10 mouse cellular contexts compared by ENCODE assay signal in genomic region chr2:157513737-157514208, GRCm38 (mm10). TPM values are rescaled to one million over a fixed set of nuclear protein-coding genes. Genes with fewer than 3 reads are reported as not detected.
DNase-seq lines count a peak whose midpoint lies in the region; ATAC-seq and TF ChIP-seq lines count a peak whose summit lies in the region.
"Had no signal": no experiment of that assay in that cellular context is flagged by ENCODE, and none has a peak within 500 bp of the region (broad histone marks: within the 10 kb centered on the region; RNA-seq: fewer than 3 reads in every experiment).

No protein-coding gene starts in this region.

- 26% methylated on average over 9 of the region's 9 CpGs for WGBS in embryonic facial prominence, embryonic 15.5 days
- 22% methylated on average over 9 of the region's 9 CpGs for WGBS in liver, embryonic 14.5 days (ENCODE audit: insufficient replicate concordance)

- H3K4me2 ChIP-seq in embryonic facial prominence, embryonic 15.5 days (replicated peaks), result no peak overlapping the region
- no peak overlapping the region for H3K4me2 ChIP-seq in liver, embryonic 14.5 days (ENCODE audit: low read depth)

- no peak for TF ChIP-seq EP300 in liver, embryonic 14.5 days (IDR thresholded peaks at IDR 0.05; ENCODE audit: low read depth)

- no peak overlapping the region for H3K9ac ChIP-seq in embryonic facial prominence, embryonic 15.5 days
- H3K9ac ChIP-seq in liver, embryonic 14.5 days (replicated peaks), result no peak overlapping the region

- ATAC-seq in embryonic facial prominence, embryonic 15.5 days (ENCODE audit: insufficient number of reproducible peaks, low FRiP score, low TSS enrichment, low read depth), result 0 out of 2 replicates have a peak, but pooled peaks have one; percentile 26
- peak; percentile 45; the same call in 1 of the 2 replicates for ATAC-seq in liver, embryonic 14.5 days (ENCODE audit: insufficient read depth)

- H3K36me3 ChIP-seq in C2C12 (ENCODE audit: control insufficient read depth, insufficient read depth), result no peaks in the 10 kb centered on the region
- no peaks in the 10 kb centered on the region for H3K36me3 ChIP-seq in embryonic facial prominence, embryonic 15.5 days
- H3K36me3 ChIP-seq in liver, embryonic 14.5 days (replicated peaks; ENCODE audit: control insufficient read depth, insufficient read depth, low read depth), result no peaks in the 10 kb centered on the region

- no peak for TF ChIP-seq CTCF in C2C12 (IDR thresholded peaks at IDR 0.05; ENCODE audit: control insufficient read depth, insufficient read depth, insufficient read length)
- no peak for TF ChIP-seq CTCF in liver, embryonic 14.5 days (IDR thresholded peaks at IDR 0.05; ENCODE audit: low read depth)

- DNase-seq in adrenal gland, postnatal 36 days, result peak; percentile 35 to 45
- no peak for DNase-seq in adrenal gland, adult 8-10 months
- DNase-seq in liver, embryonic 14.5 days (ENCODE audit: low read depth in 3 of 3, low spot score in 3 of 3), result peak in 2 of 3 experiments; percentile 14 to 15
- no peak for DNase-seq in T-cell, adult 2 months (ENCODE audit: low spot score)
- DNase-seq in Muller cell, postnatal 12 days (ENCODE audit: inconsistent ontology term), result no peak
- no peak for DNase-seq in cerebellum, postnatal 14 days
- DNase-seq: kidney, postnatal 4 days had no signal

- 0 out of 2 replicates have a peak overlapping the region, but pooled peaks have one; percentile 28 for H3K27ac ChIP-seq in embryonic facial prominence, embryonic 15.5 days (replicated peaks)
- no peak overlapping the region for H3K27ac ChIP-seq in liver, embryonic 14.5 days

- H3K79me3 ChIP-seq in C2C12 (ENCODE audit: low read depth), result no peaks in the 10 kb centered on the region

- H3K9me3 ChIP-seq in embryonic facial prominence, embryonic 15.5 days (replicated peaks), result no peaks in the 10 kb centered on the region
- H3K9me3 ChIP-seq in liver, embryonic 14.5 days (ENCODE audit: control insufficient read depth, low read length), result no peaks in the 10 kb centered on the region
- H3K9me3 ChIP-seq: megakaryocyte, embryonic 14.5 days had no signal

- no peaks in the 10 kb centered on the region for H3K79me2 ChIP-seq in C2C12 (ENCODE audit: control insufficient read depth, insufficient read depth)

- H3K27me3 ChIP-seq in C2C12 (ENCODE audit: control insufficient read depth, insufficient read depth, insufficient read length), result peaks cover 89% of the 10 kb centered on the region
- no peaks in the 10 kb centered on the region for H3K27me3 ChIP-seq in embryonic facial prominence, embryonic 15.5 days
- H3K27me3 ChIP-seq in liver, embryonic 14.5 days (ENCODE audit: control insufficient read depth, insufficient read depth, low read length), result no peaks in the 10 kb centered on the region

- peaks cover 10% of the 10 kb centered on the region for H3K4me1 ChIP-seq in embryonic facial prominence, embryonic 15.5 days
- peaks cover 0 to 7% of the 10 kb centered on the region in 2 experiments; a peak in 2 of 4 replicates for H3K4me1 ChIP-seq in liver, embryonic 14.5 days (replicated peaks; ENCODE audit: control insufficient read depth in 2 of 2, insufficient read depth in 2 of 2, low read length in 1 of 2)

- no peak overlapping the region for H3ac ChIP-seq in C2C12 (ENCODE audit: control insufficient read depth, insufficient read length, low read depth)

- no peak overlapping the region for H3K4me3 ChIP-seq in C2C12 (ENCODE audit: insufficient read depth, poor library complexity, severe bottlenecking)
- H3K4me3 ChIP-seq in embryonic facial prominence, embryonic 15.5 days (replicated peaks), result no peak overlapping the region
- no peak overlapping the region for H3K4me3 ChIP-seq in liver, embryonic 14.5 days (ENCODE audit: insufficient read depth in 1 of 2, low read depth in 2 of 2, low read length in 2 of 2)
- H3K4me3 ChIP-seq: megakaryocyte, embryonic 14.5 days had no signal

TF ChIP-seq in C2C12, 6 proteins besides CTCF, POLR2A, EP300 and RAD21:
- TF ChIP-seq CEBPB (IDR thresholded peaks at IDR 0.05; ENCODE audit: low read depth) (no peak), MYOD1 (IDR thresholded peaks at IDR 0.05; ENCODE audit: control insufficient read depth, insufficient read length, low read depth) (peak; percentile 32)
TF ChIP-seq in C2C12: peak in this region for 1.

RNA-seq across cellular contexts. Expression of gene Nnat, which starts 46.1 kb away (rescaled TPM):
- 10 to 100 TPM; 50.0 to 97.9 TPM for total RNA-seq in adrenal gland, postnatal 36 days (2021)
- 100 to 1,000 TPM in 2 of 4 experiments, 10 to 100 TPM in 2; 42.5 to 190 (median 123) TPM for total RNA-seq in adrenal gland, adult 8-10 months (2022)
- polyA plus RNA-seq in C2C12 (2012; fragmentation: generic; extraction: Trizol), result 1.3 TPM
- polyA plus RNA-seq in embryonic facial prominence, embryonic 15.5 days (2015; fragmentation: Nextera tagmentation; extraction: Ambion mirVana), result 322 and 340 TPM in 2 replicates
- 12.8 and 21.0 TPM in 2 replicates for polyA plus RNA-seq in liver, embryonic 14.5 days (2012; rRNA removed)
- 10.5 and 11.6 TPM in 2 replicates for polyA plus RNA-seq in liver, embryonic 14.5 days (2014; fragmentation: Nextera tagmentation; extraction: Ambion mirVana)

RNA-seq across cellular contexts. Expression of gene Blcap, which starts 57.3 kb away (rescaled TPM):
- 10 to 100 TPM; 72.6 to 77.9 TPM for total RNA-seq in adrenal gland, postnatal 36 days (2021)
- total RNA-seq in adrenal gland, adult 8-10 months (2022), result 10 to 100 TPM; 81.0 to 96.7 (median 91.6) TPM
- 25.2 TPM for polyA plus RNA-seq in C2C12 (2012; fragmentation: generic; extraction: Trizol)
- polyA plus RNA-seq in embryonic facial prominence, embryonic 15.5 days (2015; fragmentation: Nextera tagmentation; extraction: Ambion mirVana), result 54.2 and 57.1 TPM in 2 replicates
- polyA plus RNA-seq in liver, embryonic 14.5 days (2012; rRNA removed), result 5.7 and 7.1 TPM in 2 replicates
- polyA plus RNA-seq in liver, embryonic 14.5 days (2014; fragmentation: Nextera tagmentation; extraction: Ambion mirVana), result 7.1 and 8.0 TPM in 2 replicates

Comparison
In these comparisons a context has a peak if more than half of its experiments do, and no peak if none do; other contexts are left out.
1. DNase-seq: peak in adrenal gland, postnatal 36 days (2 of 2) and liver, embryonic 14.5 days (2 of 3); none in adrenal gland, adult 8-10 months (single experiment), T-cell, adult 2 months (single experiment), Muller cell, postnatal 12 days (single experiment) and cerebellum, postnatal 14 days (0 of 2).
2. RNA of gene Nnat, which starts 46.1 kb away (polyA plus RNA-seq): 322 to 340 TPM in embryonic facial prominence, embryonic 15.5 days; 10.5 to 21.0 TPM in liver, embryonic 14.5 days and 1.3 TPM in C2C12 (single experiment); every median in the first group is over 10 times any median in the second.